Mouse (Mus musculus) adrenal gland, postnatal 14 days (tissue): ENCODE data around the gene Selenom. TPM values are rescaled to one million over a fixed set of nuclear protein-coding genes. Genes with fewer than 3 reads are reported as not detected.

Experiments
- DNase-seq: peaks from one replicate; pipeline ENCODE4 v3.0.0; 2021; ENCODE audit warnings: mixed read lengths
- total RNA-seq: library from RNA; stranded (reverse); gene quantifications from 2 replicates; pipeline ENCODE4 v1.2.3, GENCODE M21; 2021

Selenom gene
- total RNA-seq, 1 experiment from 2014 or later = 33.6 TPM

GRCm38 (mm10) chr11:3530731-3531130 is 16.2 kb downstream of the Selenom start:
- no peak for DNase-seq

DNA sequence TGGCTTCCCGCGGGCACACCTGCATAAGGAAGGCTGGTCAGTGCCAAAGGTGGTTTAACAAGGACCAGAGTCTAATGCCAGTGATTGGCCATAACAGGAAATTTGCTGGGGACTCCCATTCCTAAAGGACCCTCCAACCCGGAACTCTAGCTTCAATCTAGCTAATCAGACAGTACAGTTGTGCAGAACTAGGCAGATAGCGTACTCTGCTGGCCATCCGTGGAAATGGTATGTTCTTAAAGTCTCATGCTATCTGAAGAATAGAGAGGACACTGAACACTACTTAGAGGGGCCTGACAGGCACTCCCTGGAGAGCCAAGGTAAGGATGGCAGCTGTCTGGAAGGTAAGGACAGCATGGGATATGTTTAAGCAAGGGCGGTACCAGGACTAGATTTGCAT is 17.1 kb downstream of the Selenom start:
- DNase-seq = no peak

DNA sequence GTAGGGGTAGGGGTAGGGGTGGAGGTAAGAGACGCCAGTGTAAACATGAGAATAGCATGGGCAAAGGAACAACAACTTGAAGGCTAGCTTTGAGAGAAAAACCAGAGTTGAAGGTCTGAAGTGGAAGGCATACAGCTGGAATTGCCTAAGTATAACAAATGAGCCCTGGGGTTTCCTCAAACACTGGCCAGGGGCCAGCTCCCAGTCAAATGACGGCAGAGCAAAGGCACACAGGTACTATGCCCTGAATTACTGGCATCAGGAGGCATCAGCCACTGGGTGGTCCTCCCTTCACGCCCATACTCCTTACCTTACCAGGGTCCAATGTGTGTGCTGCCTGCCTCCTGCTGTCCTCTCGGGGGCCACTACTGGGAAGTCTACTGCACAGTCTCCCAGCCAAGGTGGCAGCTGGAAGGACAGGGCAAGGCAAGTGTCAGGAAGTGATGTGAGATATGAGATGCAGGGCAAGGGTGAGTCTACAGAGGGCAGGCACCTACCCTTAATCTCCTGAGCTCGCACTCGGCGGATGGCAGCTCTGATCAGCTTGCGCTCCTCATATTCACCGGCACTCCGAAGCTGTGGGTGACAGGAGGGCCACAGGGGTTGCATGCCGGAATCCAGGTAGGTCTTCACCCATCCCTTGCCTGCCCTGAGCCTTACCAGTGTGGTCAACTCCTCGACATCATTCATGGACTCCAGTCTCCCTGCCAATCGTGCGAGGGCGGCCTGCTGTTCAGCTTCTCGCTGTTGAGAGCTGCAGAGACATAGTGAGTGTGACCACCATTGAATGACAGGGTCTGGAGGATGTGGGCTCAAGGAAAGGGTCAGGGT is 17.8 kb downstream of the Selenom start:
- no peak for DNase-seq

GRCm38 (mm10) chr11:3533406-3533932 is 19.0 kb downstream of the Selenom start:
- no peak for DNase-seq

DNA sequence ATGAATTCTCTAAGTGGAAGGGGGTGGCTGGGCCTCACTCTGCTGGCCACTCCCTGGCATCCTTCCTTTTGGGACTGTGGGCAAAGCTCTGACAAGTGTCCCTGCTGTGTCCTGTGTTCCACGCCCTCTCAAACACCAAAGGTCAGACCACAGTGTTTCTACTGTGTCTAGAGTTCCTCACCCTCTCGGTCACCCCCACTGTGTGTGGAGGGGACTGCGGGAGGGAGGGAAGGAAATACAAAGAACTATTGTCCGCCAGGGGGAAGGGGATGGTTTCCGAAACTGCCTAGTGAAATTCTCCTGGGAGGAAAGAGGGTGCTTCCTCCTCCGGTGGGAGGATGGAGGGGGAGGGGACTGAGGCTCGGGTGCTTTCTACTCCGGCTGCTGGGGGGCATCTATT is 20.5 kb downstream of the Selenom start:
- DNase-seq = no peak

DNA sequence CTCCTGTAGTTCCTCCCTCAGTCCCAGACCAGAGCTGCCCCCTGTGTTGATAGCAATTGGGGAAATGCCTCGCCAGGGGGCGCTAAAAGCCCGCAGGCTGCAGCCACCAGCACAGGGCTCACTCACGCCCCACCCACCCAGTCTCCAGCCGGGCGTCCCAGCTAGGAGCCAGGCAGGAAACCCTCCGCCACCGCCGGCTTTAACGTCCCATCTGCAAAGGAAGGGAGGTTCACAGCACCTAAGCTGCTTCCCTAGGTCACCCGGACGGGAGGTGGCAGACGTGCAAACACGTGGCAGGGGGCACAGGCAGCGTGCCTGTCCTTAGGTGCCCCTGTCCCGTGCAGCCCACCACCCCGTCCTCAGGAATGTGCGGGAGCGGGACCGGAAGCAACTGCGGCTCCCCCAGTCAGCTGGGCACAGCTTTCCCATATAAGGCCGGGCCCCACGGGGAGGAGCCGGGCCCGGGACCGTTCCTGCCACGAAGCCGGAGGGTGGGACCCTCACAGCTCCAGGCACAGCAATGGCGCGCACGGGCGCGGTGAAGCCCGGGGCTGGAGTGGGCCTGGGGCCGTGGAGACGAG is 21.0 kb downstream of the Selenom start:
- DNase-seq = peak; percentile 98

DNA sequence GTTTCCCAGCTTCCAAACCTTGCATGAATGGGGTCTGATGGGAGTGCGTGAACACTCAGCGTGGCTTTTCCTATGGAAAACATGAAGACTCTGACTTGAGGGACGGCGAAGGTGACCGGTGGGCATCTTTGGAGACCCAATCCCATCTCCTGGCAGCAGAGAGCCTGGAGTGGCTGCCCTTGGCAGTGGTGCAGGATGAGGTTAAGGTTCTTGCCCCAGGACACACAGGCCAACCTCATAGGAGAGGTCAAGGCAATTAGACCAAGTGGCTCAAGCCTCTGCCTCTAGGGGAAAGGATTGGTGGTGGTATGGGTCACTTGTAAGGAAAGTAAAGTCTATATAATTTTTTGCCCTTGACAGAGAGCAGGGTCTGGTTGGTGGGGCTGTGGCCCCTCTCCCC is 21.6 kb downstream of the Selenom start:
- no peak for DNase-seq

DNA sequence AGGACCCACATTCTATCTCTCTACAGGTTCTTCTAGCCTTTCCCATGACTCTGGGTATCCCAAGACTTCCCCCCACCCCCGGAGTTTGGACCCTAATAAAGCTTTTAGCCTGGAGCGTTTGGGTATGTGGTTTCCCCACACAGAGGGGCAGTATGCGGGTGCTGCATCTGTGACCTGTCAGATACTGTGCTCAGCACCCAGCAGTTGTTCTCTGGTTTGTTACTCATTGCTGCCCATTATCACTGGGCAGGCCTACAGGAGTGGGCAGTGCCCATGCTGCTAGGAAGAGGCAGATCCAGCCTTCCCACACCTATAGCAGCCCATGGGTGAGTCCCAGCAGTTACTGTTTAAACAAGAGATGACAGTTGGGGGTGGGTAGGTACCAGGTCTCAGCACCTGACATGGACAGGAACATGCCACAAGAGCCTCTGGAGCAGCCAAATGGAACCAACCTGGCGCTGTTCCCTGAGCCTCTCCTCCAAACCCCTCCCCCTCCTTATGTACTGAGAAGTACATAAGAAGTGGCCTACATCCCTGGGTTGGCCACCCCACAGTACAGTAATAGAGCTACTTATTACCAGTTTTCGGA is 22.4 kb downstream of the Selenom start:
- DNase-seq = no peak

- DNase-seq = no peak
These were observed 23.2 kb downstream of the Selenom start for GRCm38 (mm10) chr11:3537711-3538110.

DNA sequence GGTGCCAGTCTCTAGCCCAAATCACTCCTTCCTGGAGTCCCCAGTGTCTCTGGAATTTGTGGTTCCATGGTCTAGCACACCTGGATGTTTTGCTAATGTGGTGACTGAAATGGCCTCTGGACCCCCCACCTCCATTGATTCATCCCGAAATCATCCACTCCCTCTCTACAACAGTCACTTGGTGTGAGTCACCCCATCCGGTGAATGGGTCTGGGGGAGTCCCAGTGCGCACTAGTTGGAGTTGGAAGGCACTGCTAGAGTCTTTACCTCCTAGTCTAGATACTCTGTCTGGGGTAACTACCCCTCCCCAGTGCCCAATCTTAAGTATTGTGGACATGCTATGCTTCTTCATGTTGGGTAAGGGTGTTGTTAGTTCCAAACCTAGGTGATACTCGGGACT is 23.9 kb downstream of the Selenom start:
- DNase-seq = no peak

- peak; percentile 93 for DNase-seq
These were observed 24.8 kb downstream of the Selenom start for GRCm38 (mm10) chr11:3539111-3539825.

GRCm38 (mm10) chr11:3539826-3540196 is 25.3 kb downstream of the Selenom start:
- no peak for DNase-seq

- no peak for DNase-seq
These were observed 26.1 kb downstream of the Selenom start, which contains the start of gene Smtn for GRCm38 (mm10) chr11:3540451-3541085. Smtn (minus strand) TSS chr11:3540612.

- no peak for DNase-seq
These were observed 27.4 kb downstream of the Selenom start for GRCm38 (mm10) chr11:3541932-3542331.

DNA sequence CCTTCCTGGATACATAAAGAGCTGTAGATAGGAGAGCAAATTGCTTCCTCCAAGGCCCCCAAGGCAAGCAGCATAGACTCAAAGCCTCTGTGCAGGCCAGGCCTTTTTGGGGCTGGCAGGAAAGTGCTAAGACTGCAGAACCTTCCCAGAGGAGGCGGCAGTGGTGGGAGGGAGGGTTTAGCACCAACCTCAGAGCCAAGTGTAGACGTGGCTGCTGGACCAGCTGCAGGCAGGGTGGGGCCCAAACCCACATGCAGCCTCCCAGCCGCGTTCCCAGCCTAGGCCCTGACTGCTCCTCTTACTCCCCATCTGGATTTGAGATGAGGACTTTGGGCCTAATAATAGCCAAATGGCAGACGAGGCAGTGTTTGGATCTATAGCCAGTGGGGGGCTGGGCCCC is 28.5 kb downstream of the Selenom start:
- DNase-seq = no peak

DNA sequence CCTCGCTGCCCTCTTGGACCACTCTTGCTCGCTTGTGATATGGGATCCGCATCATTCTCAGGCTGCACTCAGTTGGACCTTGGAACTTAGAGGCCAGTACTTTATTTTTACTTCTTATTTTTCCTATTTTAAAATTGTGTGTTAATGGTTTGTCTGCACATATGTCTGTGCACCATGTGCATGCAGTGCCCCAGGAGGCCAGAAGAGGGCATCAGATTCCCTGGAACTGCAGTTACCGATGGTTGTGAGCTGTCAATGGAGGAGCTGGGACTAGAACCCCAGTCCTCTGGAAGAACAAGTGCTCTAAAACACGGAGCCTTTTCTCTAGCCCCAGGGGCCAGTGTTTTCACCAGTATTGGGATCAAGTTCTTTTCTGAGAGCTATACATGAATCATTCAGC is 29.9 kb downstream of the Selenom start:
- DNase-seq = no peak

DNA sequence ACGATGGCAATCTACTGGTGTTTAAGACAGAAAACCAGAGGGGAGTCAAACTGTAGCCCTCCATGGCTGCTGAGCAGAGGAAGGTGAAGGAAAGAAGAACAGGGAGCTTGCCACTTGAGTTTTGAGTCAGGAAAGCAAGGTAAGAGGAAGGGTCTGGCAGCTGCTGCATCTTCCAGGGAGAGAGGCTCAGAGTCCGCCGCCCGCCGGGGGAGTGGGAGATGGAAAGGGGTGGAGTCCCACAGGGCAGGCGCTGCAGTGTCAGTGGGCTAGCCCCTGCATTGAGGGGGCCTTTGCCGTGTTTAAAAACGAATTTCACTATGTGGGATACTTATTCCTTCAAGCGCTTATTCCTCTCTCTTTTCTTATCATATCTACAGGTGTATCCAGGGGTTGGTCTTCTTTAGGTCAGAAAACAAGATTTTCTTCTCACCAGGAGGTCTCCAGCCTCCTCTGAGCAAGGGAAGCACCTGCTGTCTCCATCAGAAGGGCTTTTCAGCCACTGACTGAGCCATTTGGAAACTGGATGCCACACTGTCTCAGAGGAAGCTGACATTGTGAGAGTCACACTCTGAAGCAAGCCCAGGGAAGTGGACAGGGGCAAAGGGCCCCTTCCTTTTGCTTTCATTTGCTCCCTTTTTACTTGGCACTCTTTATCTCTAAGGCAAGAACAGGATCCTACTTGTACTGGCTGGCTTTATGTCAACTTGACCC is 31.2 kb downstream of the Selenom start:
- DNase-seq = no peak

- no peak for DNase-seq
These were observed 31.7 kb downstream of the Selenom start for GRCm38 (mm10) chr11:3546242-3546562.

- DNase-seq = no peak
These were observed 32.6 kb downstream of the Selenom start for GRCm38 (mm10) chr11:3547047-3547446.

DNA sequence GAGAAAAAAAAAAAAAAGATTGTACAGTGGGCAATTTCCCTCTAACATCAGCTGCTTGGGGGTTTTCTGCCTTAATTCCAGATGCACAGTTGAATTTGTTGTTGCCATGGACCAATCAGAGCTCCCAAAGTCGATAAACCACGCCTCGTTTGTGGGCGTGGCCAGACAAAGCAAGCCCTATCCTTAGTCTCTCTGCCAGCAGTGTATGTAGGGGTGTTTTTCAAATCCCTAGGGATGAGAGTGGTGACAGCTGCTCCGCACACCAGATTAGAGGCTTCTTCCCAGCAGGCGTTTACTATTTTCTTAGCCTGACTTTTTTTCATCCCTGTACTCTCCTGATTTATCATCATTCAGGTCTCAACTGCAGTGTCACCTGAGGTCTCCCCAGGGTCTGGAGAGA is 33.5 kb downstream of the Selenom start:
- DNase-seq = no peak

DNA sequence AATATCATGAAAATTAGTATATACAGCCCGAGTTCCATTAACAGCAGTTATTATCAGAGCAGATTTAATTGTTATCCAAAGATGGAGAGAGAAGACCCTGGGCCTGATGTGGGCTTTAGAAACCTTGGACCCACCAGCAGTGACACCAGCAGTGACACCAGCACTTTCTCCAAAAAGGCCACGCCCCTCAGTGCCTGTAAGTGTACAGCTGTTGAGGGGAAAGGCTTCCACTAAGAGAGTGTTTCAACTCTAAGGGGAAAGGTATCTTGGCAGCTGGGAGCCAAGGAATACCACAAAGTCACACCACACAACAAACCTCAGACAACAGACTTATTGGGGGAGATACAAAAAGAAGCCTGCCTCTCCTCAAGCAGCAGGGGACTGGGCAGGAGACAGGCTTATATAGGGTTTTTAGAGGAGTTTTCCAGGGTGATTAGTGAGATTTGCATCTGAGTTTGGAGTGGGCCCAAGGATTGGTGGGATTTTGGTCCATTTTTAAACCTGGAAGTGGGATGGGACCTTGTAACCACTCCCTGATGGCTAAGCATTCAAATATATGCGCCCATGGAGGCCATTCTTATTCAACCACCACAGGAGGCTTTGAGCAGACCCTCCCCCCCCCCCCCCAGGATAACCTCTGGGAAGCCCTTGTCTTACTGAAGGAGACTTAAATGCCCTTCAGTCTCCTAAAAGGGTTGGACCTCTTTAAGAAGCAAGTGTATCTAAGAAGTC is 34.2 kb downstream of the Selenom start:
- no peak for DNase-seq
